Mouse (Mus musculus) C2C12 (cell line): ENCODE measurements at regions not wholly inside any gene's neighbourhood (a gene's known extent, or its start where the extent isn't known, plus 50 kb on each side); places are given as distances from the start of the nearest gene placed in this dataset.

Source experiments
- CTCF ChIP-seq: IDR thresholded peaks from one replicate; pipeline ENCODE4 v1.5.1; 2011; ENCODE audit not compliant: control insufficient read depth, insufficient read depth, insufficient read length
- FOSL1 ChIP-seq: IDR thresholded peaks from one replicate; pipeline ENCODE4 v1.8.0; 2011; ENCODE audit warnings: mild to moderate bottlenecking, low read length; ENCODE audit not compliant: poor library complexity, insufficient read depth, severe bottlenecking
- MAX ChIP-seq: IDR thresholded peaks from one replicate; pipeline ENCODE4 v1.6.1; 2011; ENCODE audit warnings: mild to moderate bottlenecking, control low read depth
- USF1 ChIP-seq: IDR thresholded peaks from one replicate; pipeline ENCODE4 v1.6.1; 2011; ENCODE audit warnings: low read depth, mild to moderate bottlenecking, control low read depth, moderate library complexity

DNA sequence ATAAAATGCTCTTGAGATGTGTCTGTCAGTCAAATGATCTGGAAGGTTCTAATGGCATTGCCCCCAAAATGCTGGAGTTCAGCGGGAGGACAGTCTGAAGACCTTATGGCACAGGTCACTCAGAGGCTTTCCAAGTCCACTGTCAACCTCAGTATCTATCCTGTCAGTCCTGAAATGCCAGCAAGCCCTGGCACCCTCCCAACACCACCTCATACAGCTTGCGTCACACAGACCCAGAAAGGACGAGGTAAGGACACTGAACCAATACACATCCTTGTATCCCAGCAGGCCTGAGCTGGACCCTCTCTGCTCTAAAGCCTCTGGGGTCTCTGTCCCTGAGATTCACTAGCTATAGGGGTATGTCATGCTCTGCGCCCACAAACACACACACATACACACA, 176.6 kb downstream of the Setd4 start:
- TF ChIP-seq USF1, result no peak
- no peak for TF ChIP-seq CTCF
- no peak for TF ChIP-seq MAX
- TF ChIP-seq FOSL1, result no peak
